Mouse (Mus musculus) kidney, embryonic 15.5 days (tissue): ENCODE data around the gene 4930518I15Rik. TPM values are rescaled to one million over a fixed set of nuclear protein-coding genes. Genes with fewer than 3 reads are reported as not detected.
A peak's percentile ranks its signal among the peaks of the same experiment; 100 is the strongest.
"Not testable (repeated sequence)": the region's sequence is repeated elsewhere in the genome, so short reads cannot be mapped to it uniquely, and the experiment has no call there.

Source experiments
- ATAC-seq: fragments of 200-750 bp; cut with Nextera tagmentation; replicated peaks from 2 replicates; pipeline ENCODE4 v1.8.0; 2017; ENCODE audit warnings: moderate TSS enrichment; ENCODE audit not compliant: low FRiP score
- H3K27ac ChIP-seq: fragments of 300-500 bp; sonication (generic); 2 replicates; pipeline ENCODE4 v1.5.1; 2015; ENCODE audit warnings: mild to moderate bottlenecking, inconsistent platforms
- H3K27me3 ChIP-seq: fragments of 300-500 bp; sonication (generic); 2 replicates; pipeline ENCODE4 v1.6.1; 2015; ENCODE audit warnings: inconsistent platforms
- H3K36me3 ChIP-seq: fragments of 300-500 bp; sonication (generic); 2 replicates; pipeline ENCODE4 v1.6.1; 2015; ENCODE audit warnings: inconsistent platforms
- H3K4me1 ChIP-seq: fragments of 300-500 bp; sonication (generic); 2 replicates; pipeline ENCODE4 v1.6.1; 2015; ENCODE audit warnings: inconsistent platforms
- H3K4me2 ChIP-seq: fragments of 300-500 bp; sonication (generic); 2 replicates; pipeline ENCODE4 v1.6.1; 2015; ENCODE audit warnings: moderate library complexity, mild to moderate bottlenecking, inconsistent platforms
- H3K4me3 ChIP-seq: fragments of 300-500 bp; sonication (generic); replicated peaks from 2 replicates; pipeline ENCODE4 v1.5.1; 2015; ENCODE audit warnings: mild to moderate bottlenecking, inconsistent platforms
- H3K9ac ChIP-seq: fragments of 300-500 bp; sonication (generic); 2 replicates; pipeline ENCODE4 v1.6.1; 2015; ENCODE audit warnings: mild to moderate bottlenecking, inconsistent platforms
- H3K9me3 ChIP-seq: fragments of 300-500 bp; sonication (generic); replicated peaks from 2 replicates; pipeline ENCODE4 v1.6.1; 2016; ENCODE audit warnings: inconsistent platforms
- WGBS: fragments of 180-500 bp; shearing (Covaris S2); methylation state at CpG from one replicate; pipeline ENCODE4 v1.1.7; 2015; ENCODE audit warnings: mixed read lengths; 5-methylcytosine and 5-hydroxymethylcytosine counted together
- polyA plus RNA-seq: library from polyadenylated mRNA; unstranded; fragments of >200 nt; fragmentation: Nextera tagmentation; extraction: Ambion mirVana; gene quantifications from 2 replicates; pipeline ENCODE4 v1.2.1, GENCODE M21; 2015

4930518I15Rik gene
- polyA plus RNA-seq, 1 experiment from 2014 or later, result 8.6 TPM

GRCm38 (mm10) chr2:156856311-156856710, 1.4 kb downstream of the 4930518I15Rik start:
- no peaks in the 10 kb centered on the region for H3K27me3 ChIP-seq
- peaks cover 63% of the 10 kb centered on the region for H3K36me3 ChIP-seq
- no peak for ATAC-seq
- peaks cover 6% of the 10 kb centered on the region for H3K4me1 ChIP-seq
- H3K4me2 ChIP-seq, result no peak overlapping the region
- no peak overlapping the region for H3K9ac ChIP-seq
- H3K27ac ChIP-seq, result no peak overlapping the region
- H3K4me3 ChIP-seq, result no peak overlapping the region
- WGBS, result 97% methylated on average over 1 of the region's 1 CpGs
- no peaks in the 10 kb centered on the region for H3K9me3 ChIP-seq

- H3K4me1 ChIP-seq, ATAC-seq, H3K9ac ChIP-seq, H3K27me3 ChIP-seq, H3K4me3 ChIP-seq, H3K27ac ChIP-seq, H3K4me2 ChIP-seq, H3K9me3 ChIP-seq: not testable (repeated sequence)
- H3K36me3 ChIP-seq, result peaks cover 80% of the 10 kb centered on the region
- 49% methylated on average over 13 of the region's 13 CpGs for WGBS
These were observed 3.6 kb downstream of the 4930518I15Rik start for GRCm38 (mm10) chr2:156853999-156854771.

- H3K4me3 ChIP-seq, H3K4me2 ChIP-seq, H3K27ac ChIP-seq, H3K9ac ChIP-seq, ATAC-seq, H3K9me3 ChIP-seq, H3K4me1 ChIP-seq, H3K27me3 ChIP-seq: not testable (repeated sequence)
- peaks cover 83% of the 10 kb centered on the region for H3K36me3 ChIP-seq
- WGBS, result 84% methylated on average over 10 of the region's 13 CpGs
These were observed 4.2 kb downstream of the 4930518I15Rik start for GRCm38 (mm10) chr2:156853584-156853983.

- Histone ChIP-seq H3K27me3 (no peaks in the 10 kb centered on the region), H3K4me3 (no peak overlapping the region), H3K36me3 (peaks cover 87% of the 10 kb centered on the region), H3K4me2 (no peak overlapping the region), H3K4me1 (peaks cover 11% of the 10 kb centered on the region), H3K9me3 (no peaks in the 10 kb centered on the region), H3K9ac (no peak overlapping the region), H3K27ac (no peak overlapping the region)
- WGBS, result 83% methylated on average over 5 of the region's 5 CpGs
- ATAC-seq, result no peak
These were observed 7.2 kb downstream of the 4930518I15Rik start for GRCm38 (mm10) chr2:156850505-156850904.

GRCm38 (mm10) chr2:156848526-156849182, 9.1 kb downstream of the 4930518I15Rik start:
- Histone ChIP-seq H3K4me1 (peaks cover 29% of the 10 kb centered on the region), H3K4me2 (no peak overlapping the region), H3K9ac (no peak overlapping the region), H3K4me3 (no peak overlapping the region), H3K27me3 (no peaks in the 10 kb centered on the region), H3K9me3 (no peaks in the 10 kb centered on the region), H3K36me3 (peaks cover 88% of the 10 kb centered on the region), H3K27ac (no peak overlapping the region)
- WGBS, result 74% methylated on average over 6 of the region's 6 CpGs
- ATAC-seq, result no peak

- peaks cover 39% of the 10 kb centered on the region for H3K4me1 ChIP-seq
- no peaks in the 10 kb centered on the region for H3K9me3 ChIP-seq
- no peak overlapping the region for H3K27ac ChIP-seq
- H3K27me3 ChIP-seq, result no peaks in the 10 kb centered on the region
- H3K36me3 ChIP-seq, result peaks cover 83% of the 10 kb centered on the region
- no peak overlapping the region for H3K4me2 ChIP-seq
- H3K4me3 ChIP-seq, result no peak overlapping the region
- H3K9ac ChIP-seq, result no peak overlapping the region
- 60% methylated on average over 6 of the region's 6 CpGs for WGBS
- no peak for ATAC-seq
These were observed 10.1 kb downstream of the 4930518I15Rik start for GRCm38 (mm10) chr2:156847653-156848052.

- Histone ChIP-seq H3K36me3 (peaks cover 54% of the 10 kb centered on the region), H3K27ac (peak overlapping the region; percentile 32; the same call in 1 of the 2 replicates), H3K9ac (no peak overlapping the region), H3K4me1 (peaks cover 54% of the 10 kb centered on the region), H3K4me2 (no peak overlapping the region), H3K4me3 (no peak overlapping the region), H3K27me3 (no peaks in the 10 kb centered on the region), H3K9me3 (no peaks in the 10 kb centered on the region)
- no peak for ATAC-seq
- WGBS, result 46% methylated on average over 10 of the region's 10 CpGs
These were observed 13.0 kb downstream of the 4930518I15Rik start for GRCm38 (mm10) chr2:156844715-156845114.

GRCm38 (mm10) chr2:156843331-156843730, 14.4 kb downstream of the 4930518I15Rik start:
- H3K4me2 ChIP-seq, result peak overlapping the region; percentile 86
- WGBS, result 51% methylated on average over 10 of the region's 10 CpGs
- peaks cover 65% of the 10 kb centered on the region for H3K4me1 ChIP-seq
- peaks cover 40% of the 10 kb centered on the region for H3K36me3 ChIP-seq
- no peak overlapping the region for H3K4me3 ChIP-seq
- H3K9me3 ChIP-seq, result no peaks in the 10 kb centered on the region
- H3K9ac ChIP-seq, result no peak overlapping the region
- H3K27ac ChIP-seq, result peak overlapping the region; percentile 42; the same call in 1 of the 2 replicates
- H3K27me3 ChIP-seq, result no peaks in the 10 kb centered on the region
- ATAC-seq, result no peak

GRCm38 (mm10) chr2:156842711-156843110, 15.0 kb downstream of the 4930518I15Rik start:
- Histone ChIP-seq H3K27me3 (no peaks in the 10 kb centered on the region), H3K4me3 (peak overlapping the region; percentile 78), H3K27ac (peak overlapping the region; percentile 94), H3K4me2 (peak overlapping the region; percentile 86), H3K9ac (0 out of 2 replicates have a peak overlapping the region, but pooled peaks have one; percentile 84), H3K36me3 (peaks cover 34% of the 10 kb centered on the region), H3K4me1 (peaks cover 63% of the 10 kb centered on the region), H3K9me3 (no peaks in the 10 kb centered on the region)
- 8% methylated on average over 11 of the region's 11 CpGs for WGBS
- no peak for ATAC-seq

- H3K4me1 ChIP-seq, result peaks cover 63% of the 10 kb centered on the region
- WGBS, result 6% methylated on average over 20 of the region's 20 CpGs
- H3K27ac ChIP-seq, result peak overlapping the region; percentile 94
- no peaks in the 10 kb centered on the region for H3K9me3 ChIP-seq
- H3K4me3 ChIP-seq, result peak overlapping the region; percentile 78
- peak overlapping the region; percentile 86 for H3K4me2 ChIP-seq
- peak overlapping the region; percentile 84 for H3K9ac ChIP-seq
- ATAC-seq, result 0 out of 2 replicates have a peak, but pooled peaks have one; percentile 16
- peaks cover 34% of the 10 kb centered on the region for H3K36me3 ChIP-seq
- H3K27me3 ChIP-seq, result no peaks in the 10 kb centered on the region
These were observed 15.7 kb downstream of the 4930518I15Rik start for GRCm38 (mm10) chr2:156841841-156842706.

- under 1% methylated on average over 41 of the region's 42 CpGs for WGBS
- Histone ChIP-seq H3K27me3 (no peaks in the 10 kb centered on the region), H3K4me3 (peak overlapping the region; percentile 78), H3K9me3 (no peaks in the 10 kb centered on the region), H3K4me2 (peak overlapping the region; percentile 86), H3K36me3 (peaks cover 34% of the 10 kb centered on the region), H3K4me1 (peaks cover 63% of the 10 kb centered on the region), H3K9ac (peak overlapping the region; percentile 84), H3K27ac (peak overlapping the region; percentile 94)
- peak; percentile 63 for ATAC-seq
These were observed 16.5 kb downstream of the 4930518I15Rik start for GRCm38 (mm10) chr2:156841028-156841840.
